In genomic region chr11:4771756-4772155, GRCm38 (mm10) we compare ENCODE assay signal across 29 mouse cellular contexts. TPM values are rescaled to one million over a fixed set of nuclear protein-coding genes. Genes with fewer than 3 reads are reported as not detected.
DNase-seq lines count a peak whose midpoint lies in the region; TF ChIP-seq lines count a peak whose summit lies in the region.
"Had no signal": no experiment of that assay in that cellular context is flagged by ENCODE, and none has a peak within 500 bp of the region (broad histone marks: within the 10 kb centered on the region; RNA-seq: fewer than 3 reads in every experiment).

No protein-coding gene starts in this region.

- H3K4me3 ChIP-seq in layer of hippocampus, adult 2 months, result no peak overlapping the region
- H3K4me3 ChIP-seq in C2C12 (ENCODE audit: insufficient read depth, poor library complexity, severe bottlenecking) (no peak overlapping the region), myocyte (no peak overlapping the region)
- H3K4me3 ChIP-seq: erythroblast, embryonic 14.5 days; forebrain, embryonic 12.5 days; hindbrain, embryonic 13.5 days; limb, embryonic 13.5 days; megakaryocyte, embryonic 14.5 days; midbrain, embryonic 12.5 days; neural tube, embryonic 15.5 days had no signal

- H3ac ChIP-seq in C2C12 (ENCODE audit: control insufficient read depth, insufficient read length, low read depth), result no peak overlapping the region
- H3ac ChIP-seq in myocyte (ENCODE audit: control insufficient read depth, insufficient read length), result no peak overlapping the region

- no peaks in the 10 kb centered on the region for H3K79me3 ChIP-seq in C2C12 (ENCODE audit: low read depth)

- H3K79me2 ChIP-seq in C2C12 (ENCODE audit: control insufficient read depth, insufficient read depth), result no peaks in the 10 kb centered on the region
- no peaks in the 10 kb centered on the region for H3K79me2 ChIP-seq in myocyte (ENCODE audit: control insufficient read depth, insufficient read depth)

- no peak for TF ChIP-seq CTCF in layer of hippocampus, adult 2 months (conservative IDR thresholded peaks at IDR 0.05)
- TF ChIP-seq CTCF in C2C12 (IDR thresholded peaks at IDR 0.05; ENCODE audit: control insufficient read depth, insufficient read depth, insufficient read length), result no peak

- H3K27me3 ChIP-seq in C2C12 (ENCODE audit: control insufficient read depth, insufficient read depth, insufficient read length), result no peaks in the 10 kb centered on the region
- no peaks in the 10 kb centered on the region for H3K27me3 ChIP-seq in myocyte (ENCODE audit: control insufficient read depth, insufficient read depth, insufficient read length)
- H3K27me3 ChIP-seq: forebrain, embryonic 12.5 days; hindbrain, embryonic 13.5 days; limb, embryonic 13.5 days; megakaryocyte, embryonic 14.5 days; midbrain, embryonic 12.5 days; neural tube, embryonic 15.5 days had no signal

- DNase-seq in gastrocnemius, adult 18-20 months (ENCODE audit: low spot score), result peak; percentile 16
- no peak for DNase-seq in gastrocnemius, adult 8-10 months (ENCODE audit: low spot score in 2 of 2)
- DNase-seq in layer of hippocampus, adult 2 months (ENCODE audit: low spot score in 2 of 2), result no peak
- DNase-seq in layer of hippocampus, postnatal 10 days (ENCODE audit: low spot score in 2 of 2), result no peak
- no peak for DNase-seq in urinary bladder, postnatal 10 days (ENCODE audit: low spot score)
- DNase-seq: adrenal gland, adult 2 months; cerebellum, adult 2 months; cerebellum, postnatal 14 days; forebrain, postnatal 0 days; heart, postnatal 4 days; kidney, adult 9 months; kidney, postnatal 10 days; lung, postnatal 4 days; spleen, adult 18-20 months; thymus, adult 18-20 months; thymus, postnatal 4 days had no signal

- no peak for TF ChIP-seq POLR2A in myocyte (IDR thresholded peaks at IDR 0.05; ENCODE audit: insufficient read length, low read depth)

- peak overlapping the region; percentile 28 for H3K4me2 ChIP-seq in myocyte (ENCODE audit: low read depth)
- H3K4me2 ChIP-seq: forebrain, embryonic 12.5 days; heart, embryonic 11.5 days; hindbrain, embryonic 13.5 days; limb, embryonic 13.5 days; liver, embryonic 11.5 days; midbrain, embryonic 12.5 days; neural tube, embryonic 15.5 days had no signal

- peak overlapping the region; percentile 48; the same call in 1 of the 2 replicates for H3K27ac ChIP-seq in layer of hippocampus, adult 2 months
- H3K27ac ChIP-seq: forebrain, embryonic 12.5 days; hindbrain, embryonic 13.5 days; limb, embryonic 13.5 days; midbrain, embryonic 12.5 days; neural tube, embryonic 15.5 days had no signal

- H3K36me3 ChIP-seq in C2C12 (ENCODE audit: control insufficient read depth, insufficient read depth) (peaks cover 18% of the 10 kb centered on the region), myocyte (ENCODE audit: control insufficient read depth, insufficient read depth) (no peaks in the 10 kb centered on the region)

TF ChIP-seq in C2C12, 6 proteins besides CTCF, POLR2A, EP300 and RAD21:
- no peak for TF ChIP-seq FOSL1 (IDR thresholded peaks at IDR 0.05; ENCODE audit: insufficient read depth, low read length, poor library complexity, severe bottlenecking)
- TF ChIP-seq MYOD1 (IDR thresholded peaks at IDR 0.05; ENCODE audit: control insufficient read depth, insufficient read length, low read depth), result peak; percentile 81
- no peak for TF ChIP-seq MYOG (IDR thresholded peaks at IDR 0.05; ENCODE audit: control insufficient read depth, extremely low read depth, insufficient read length)
- no peak for TF ChIP-seq MAX (IDR thresholded peaks at IDR 0.05)
- TF ChIP-seq USF1 (IDR thresholded peaks at IDR 0.05; ENCODE audit: low read depth), result no peak

TF ChIP-seq in myocyte, 11 proteins besides CTCF, POLR2A, EP300 and RAD21:
- TF ChIP-seq TCF3 (IDR thresholded peaks at IDR 0.05; ENCODE audit: insufficient read length, low read depth) (no peak), TCF12 (IDR thresholded peaks at IDR 0.05; ENCODE audit: insufficient read depth, poor library complexity, severe bottlenecking) (no peak), MYOG (IDR thresholded peaks at IDR 0.05; ENCODE audit: control insufficient read depth in 1 of 3, insufficient read depth in 1 of 3, insufficient read length in 2 of 3, low read depth in 2 of 3) (peak in 2 of 3 experiments; percentile 38 to 41), USF1 (IDR thresholded peaks at IDR 0.05; ENCODE audit: low read depth) (no peak), POLR2AphosphoS2 (IDR thresholded peaks at IDR 0.05; ENCODE audit: insufficient read length, low read depth) (no peak), SRF (IDR thresholded peaks at IDR 0.05; ENCODE audit: control insufficient read depth, insufficient read length, low read depth) (no peak), MAX (IDR thresholded peaks at IDR 0.05; ENCODE audit: low read depth) (no peak), E2F4 (IDR thresholded peaks at IDR 0.05; ENCODE audit: insufficient read depth) (no peak), MYOD1 (IDR thresholded peaks at IDR 0.05; ENCODE audit: control insufficient read depth in 1 of 3, insufficient read length in 2 of 3, low read depth in 2 of 3) (peak in 2 of 3 experiments; percentile 79 to 80), REST (IDR thresholded peaks at IDR 0.05; ENCODE audit: insufficient read depth, insufficient read length) (no peak), CEBPB (IDR thresholded peaks at IDR 0.05; ENCODE audit: insufficient read depth, poor library complexity, severe bottlenecking) (no peak)

RNA-seq across cellular contexts. Expression of gene Cabp7, which starts 25.2 kb away (rescaled TPM):
- total RNA-seq in gastrocnemius, adult 18-20 months (2021), result under 1 TPM in 1 of 2 experiments, not detected in 1; 0.16 TPM
- total RNA-seq in gastrocnemius, adult 8-10 months (2022), result under 1 TPM in 2 of 4 experiments, not detected in 2; 0.10 to 0.12 TPM
- total RNA-seq in layer of hippocampus, adult 2 months (2021), result 100 to 1,000 TPM; 309 to 329 TPM
- total RNA-seq in layer of hippocampus, postnatal 10 days (2021), result 10 to 100 TPM; 59.4 to 62.2 TPM
- polyA plus RNA-seq in C2C12 (2012; fragmentation: generic; extraction: Trizol) (0.06 TPM), myocyte (2012; fragmentation: generic; extraction: Trizol) (0.08 TPM)
- total RNA-seq: heart, postnatal 4 days; monocyte, adult 5-6 weeks had no signal
- polyA plus RNA-seq: erythroblast, embryonic 14.5 days; large intestine, adult 2 months had no signal

Comparison
In these comparisons a context has a peak if more than half of its experiments do, and no peak if none do; other contexts are left out.
1. RNA of gene Cabp7, which starts 25.2 kb away (total RNA-seq): 309 to 329 TPM in layer of hippocampus, adult 2 months and 59.4 to 62.2 TPM in layer of hippocampus, postnatal 10 days; 0.16 TPM in gastrocnemius, adult 18-20 months and 0.10 to 0.12 TPM in gastrocnemius, adult 8-10 months; every median in the first group is over 10 times any median in the second.